Mouse (Mus musculus) cerebellum, adult 8-10 months (tissue): ENCODE results near the gene Hcn2.
A peak's percentile ranks its signal among the peaks of the same experiment; 100 is the strongest.

Experiments used
- DNase-seq: peaks from one replicate; pipeline ENCODE4 v3.0.0; 2022

The Hcn2 gene

DNA sequence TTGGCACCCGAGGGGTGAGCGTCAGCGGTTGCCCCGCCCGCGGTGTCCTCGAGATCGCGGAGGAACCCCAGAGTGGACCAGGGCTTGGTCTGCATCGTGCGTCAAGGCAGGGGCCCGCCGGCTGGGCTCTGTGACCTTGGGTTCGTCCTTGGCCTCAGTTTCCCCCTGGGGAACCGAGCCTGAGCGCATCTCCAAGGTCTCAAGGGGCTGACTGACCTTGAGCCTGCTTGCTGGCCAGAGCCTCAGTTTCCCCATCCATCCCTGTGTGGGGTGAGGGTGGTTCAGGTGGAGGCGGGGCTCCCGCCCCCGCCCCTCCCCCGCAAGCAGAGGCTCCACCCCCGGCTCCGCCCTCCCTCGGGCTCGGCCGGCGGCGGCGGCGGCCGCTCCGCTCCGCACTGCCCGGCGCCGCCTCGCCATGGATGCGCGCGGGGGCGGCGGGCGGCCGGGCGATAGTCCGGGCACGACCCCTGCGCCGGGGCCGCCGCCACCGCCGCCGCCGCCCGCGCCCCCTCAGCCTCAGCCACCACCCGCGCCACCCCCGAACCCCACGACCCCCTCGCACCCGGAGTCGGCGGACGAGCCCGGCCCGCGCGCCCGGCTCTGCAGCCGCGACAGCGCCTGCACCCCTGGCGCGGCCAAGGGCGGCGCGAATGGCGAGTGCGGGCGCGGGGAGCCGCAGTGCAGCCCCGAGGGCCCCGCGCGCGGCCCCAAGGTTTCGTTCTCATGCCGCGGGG, at the start of gene Hcn2:
Gene Hcn2 (plus strand): TSS at position 381 of the 734 bp plus-strand sequence.
- peak; percentile 67 for DNase-seq

DNA sequence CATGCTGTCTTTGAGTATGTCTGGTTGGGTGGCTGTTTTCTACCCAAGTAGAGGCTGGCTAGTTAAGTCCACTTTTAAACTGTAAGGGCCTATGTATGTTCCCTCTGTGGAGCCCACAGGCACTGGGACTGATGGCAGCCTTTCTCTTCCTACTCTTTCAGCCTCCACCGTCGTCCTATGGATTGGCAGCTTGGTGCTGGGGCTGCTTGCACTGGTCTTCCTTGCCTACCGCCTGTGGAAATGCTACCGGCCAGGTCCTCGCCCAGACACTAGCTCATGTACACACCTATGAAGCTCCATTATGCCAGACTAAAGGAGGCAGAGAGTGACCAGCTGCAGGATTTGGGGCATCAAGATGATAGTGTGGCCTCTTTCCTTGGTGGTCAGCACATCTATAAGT, 48.4 kb upstream of the Hcn2 start:
- DNase-seq = no peak

DNA sequence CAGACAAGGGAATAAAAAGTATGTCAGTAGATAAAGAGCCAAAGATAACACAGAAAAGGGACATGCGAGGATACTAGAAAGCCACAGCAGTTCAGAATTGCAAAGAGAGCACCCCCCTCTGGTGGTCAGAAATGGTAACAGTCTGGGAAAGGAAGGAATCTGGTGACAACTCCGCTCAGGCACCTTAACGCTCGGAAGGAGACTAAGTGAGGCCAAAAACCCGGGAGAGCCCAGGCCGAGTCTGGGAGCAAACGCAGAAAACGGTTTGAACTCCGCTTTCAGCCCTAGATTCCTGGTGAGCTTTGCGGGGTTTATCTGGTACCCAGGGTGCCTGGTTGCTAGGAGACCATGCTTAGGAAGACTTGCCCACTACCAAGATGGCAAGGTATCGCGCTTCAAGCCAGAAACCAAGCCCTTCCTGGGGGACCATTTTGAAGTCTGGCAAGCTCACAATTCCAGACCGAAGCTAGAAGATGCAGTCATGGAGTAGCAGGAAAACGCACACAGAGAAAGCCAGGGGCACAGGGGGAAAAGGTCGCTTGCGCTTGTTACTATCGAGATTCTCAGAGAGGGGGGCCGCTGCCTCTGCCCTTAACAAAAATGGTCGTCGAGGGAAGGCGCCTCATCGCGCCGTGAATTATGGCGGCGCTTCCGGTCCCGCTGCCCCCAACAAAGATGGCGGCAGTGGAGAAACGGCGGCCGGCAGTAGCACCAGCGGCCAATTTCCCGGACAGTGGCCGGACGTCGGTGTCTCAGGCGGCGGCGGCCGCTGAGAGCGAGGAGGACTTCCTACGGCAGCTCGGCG, 47.5 kb upstream of the Hcn2 start, which contains the start of gene Tpgs1:
Gene Tpgs1 (plus strand): TSS at position 599 of the 805 bp plus-strand sequence.
- peak; percentile 97 for DNase-seq

DNA sequence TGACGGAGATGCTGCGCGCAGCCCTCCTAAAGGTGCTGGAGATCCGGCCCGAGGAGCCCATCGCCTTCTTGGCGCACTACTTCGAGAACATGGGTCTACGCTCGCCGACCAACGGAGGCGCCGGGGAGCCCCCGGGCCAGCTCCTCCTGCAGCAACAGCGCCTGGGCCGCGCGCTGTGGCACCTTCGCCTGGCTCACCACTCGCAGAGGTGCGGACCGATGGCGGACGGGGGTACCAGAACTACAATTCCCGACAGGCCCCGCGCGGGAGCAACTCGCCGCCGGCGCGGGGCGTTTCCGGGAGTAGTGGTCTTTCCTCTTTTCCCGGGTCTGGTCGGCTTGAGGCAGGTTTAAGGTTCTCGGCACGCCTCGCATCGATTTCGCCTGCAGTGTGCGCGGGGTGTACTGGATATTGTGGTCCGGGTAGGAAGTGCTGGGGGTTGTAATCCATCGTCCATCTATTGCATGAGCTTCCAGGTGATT, 46.8 kb upstream of the Hcn2 start:
- DNase-seq = peak; percentile 77

DNA sequence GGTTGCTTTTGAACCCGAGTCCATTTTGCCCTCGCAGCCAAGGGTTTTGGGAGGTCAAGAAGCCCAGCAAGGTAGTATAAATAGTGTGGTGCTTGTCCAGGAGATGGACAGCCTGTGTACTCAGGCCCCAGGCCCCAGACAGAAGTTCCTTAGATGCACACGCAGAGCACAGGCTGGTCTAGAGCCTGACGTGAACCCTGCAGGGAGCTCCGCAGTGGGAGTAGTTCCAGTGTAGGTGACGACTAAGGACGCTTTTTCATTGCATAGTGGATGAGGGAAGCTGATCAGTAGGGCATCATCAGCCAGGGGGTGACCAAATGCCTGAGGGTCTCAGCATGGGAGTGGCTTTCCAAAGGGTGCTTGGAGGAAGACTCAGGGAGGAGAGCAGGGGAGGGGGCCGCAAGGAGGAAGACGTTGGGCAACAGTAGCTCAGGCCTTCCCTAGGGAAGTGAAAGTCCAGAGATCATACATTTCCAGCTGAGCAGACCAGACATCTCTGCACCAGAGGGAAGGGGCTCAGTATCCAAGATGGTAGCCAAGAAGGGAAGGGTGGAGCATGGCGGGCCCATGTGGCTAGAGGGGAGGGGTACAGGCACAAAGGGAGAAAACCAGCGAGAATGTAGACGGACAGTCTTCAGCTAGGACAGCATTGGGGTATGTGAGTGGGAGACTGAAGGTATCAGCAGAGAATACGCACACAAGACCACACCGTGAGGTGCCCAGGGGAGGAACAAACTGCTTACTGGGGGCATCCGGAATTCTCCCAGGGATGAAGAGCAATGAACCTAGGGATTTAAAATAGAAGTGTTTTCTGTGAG, 46.2 kb upstream of the Hcn2 start:
- DNase-seq = peak; percentile 44

DNA sequence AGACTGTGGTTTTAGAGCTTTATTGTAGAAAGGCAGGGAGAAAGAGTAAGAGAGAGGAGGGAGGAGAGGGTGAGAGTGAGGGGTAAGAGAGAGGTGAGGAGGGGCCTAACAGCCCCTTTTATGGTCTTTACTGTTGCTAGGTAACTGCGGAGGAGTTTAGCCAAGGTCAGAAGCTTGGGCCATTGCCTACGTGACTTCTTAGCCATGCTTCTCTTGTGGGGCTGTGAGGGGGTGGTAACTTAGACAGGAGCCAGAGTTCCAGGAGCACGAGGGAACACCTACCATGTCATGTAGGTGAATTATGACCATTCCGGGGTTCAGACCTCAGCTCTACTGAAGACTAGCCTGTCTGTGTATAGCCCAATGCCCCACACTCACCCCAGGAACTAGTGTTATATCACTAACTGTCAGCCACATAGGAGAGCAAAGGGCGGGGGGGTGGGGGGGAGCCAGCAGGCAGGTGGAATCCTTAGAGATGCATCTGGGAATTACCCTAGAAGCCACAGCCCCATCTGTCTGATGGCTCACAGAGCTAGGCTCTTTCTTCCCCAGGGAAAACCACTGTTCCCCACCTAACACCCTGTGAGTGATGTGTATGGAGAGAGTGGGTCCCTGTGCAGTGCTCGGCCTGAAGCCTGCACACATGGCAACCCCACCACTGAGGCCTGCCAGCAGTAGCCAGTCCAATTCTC, 44.9 kb upstream of the Hcn2 start:
- DNase-seq = peak; percentile 10

DNA sequence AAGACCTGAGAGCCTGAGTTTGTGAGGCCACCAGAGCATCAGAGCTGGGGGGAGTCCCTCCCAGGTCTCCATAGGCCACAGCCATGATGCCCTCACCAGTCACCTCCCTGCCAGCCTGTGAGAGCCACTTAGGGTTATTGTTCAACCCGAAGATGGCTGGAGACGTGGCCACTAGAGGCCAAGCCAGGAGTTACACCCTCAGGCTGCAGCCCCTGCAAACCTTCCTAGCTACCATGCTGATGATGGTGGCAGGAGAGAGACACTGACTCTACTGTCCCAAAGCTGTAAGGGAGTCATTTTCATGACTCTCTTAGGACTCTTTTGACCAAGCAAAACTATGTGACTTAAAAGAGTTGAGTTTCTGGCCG, 44.4 kb upstream of the Hcn2 start:
- DNase-seq = peak; percentile 16

DNA sequence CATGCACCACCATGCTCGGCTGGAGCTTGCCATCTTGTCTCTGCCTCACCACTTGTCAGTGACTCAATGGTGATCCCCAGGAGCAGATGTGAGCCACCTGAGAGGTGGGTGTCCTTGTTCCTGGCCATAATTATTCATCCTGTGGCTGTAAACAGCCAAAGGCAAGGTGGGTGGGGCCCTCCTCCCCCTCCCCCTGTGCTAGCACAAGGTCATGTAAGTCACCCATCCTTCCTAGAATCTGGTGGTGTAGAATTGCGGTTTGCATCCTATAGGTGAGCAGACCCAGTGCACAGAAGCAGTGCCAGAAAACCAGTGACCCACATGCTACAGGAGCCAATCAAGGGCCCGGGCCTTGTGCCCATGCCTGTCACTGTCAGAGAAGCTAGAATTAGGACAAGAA, 43.4 kb upstream of the Hcn2 start:
- DNase-seq = peak; percentile 19

DNA sequence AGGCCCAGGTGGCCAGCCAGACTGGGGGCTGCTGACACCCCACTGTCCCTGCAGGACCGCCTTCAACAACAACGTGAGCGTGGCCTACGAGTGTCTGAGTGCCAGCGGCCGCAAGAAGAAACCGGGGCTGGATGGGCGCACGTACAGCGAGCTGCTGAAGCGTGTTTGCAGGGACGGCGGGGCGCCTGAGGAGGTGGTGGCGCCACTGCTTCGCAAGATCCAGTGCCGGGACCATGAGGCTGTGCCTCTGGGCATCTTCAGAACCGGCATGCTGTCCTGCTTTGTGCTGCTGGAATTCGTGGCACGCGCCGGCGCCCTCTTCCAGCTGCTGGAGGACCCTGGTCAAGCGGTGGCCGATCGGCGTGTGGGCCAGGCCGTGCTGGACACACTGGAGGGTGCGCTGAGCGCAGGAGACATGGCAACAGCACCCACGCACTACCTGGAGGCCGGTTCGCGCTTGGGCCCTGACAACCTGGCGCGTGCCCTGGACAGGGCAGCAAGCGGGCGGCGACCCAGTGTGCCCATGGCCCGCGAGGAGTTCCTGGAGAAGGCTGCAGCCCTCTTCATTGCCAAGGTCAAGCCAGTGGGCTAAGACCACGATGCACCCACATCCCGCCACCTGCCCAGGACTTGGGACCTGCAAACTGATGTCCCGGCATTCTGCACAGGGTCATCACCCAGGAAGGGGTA, 40.9 kb upstream of the Hcn2 start:
- DNase-seq = no peak

DNA sequence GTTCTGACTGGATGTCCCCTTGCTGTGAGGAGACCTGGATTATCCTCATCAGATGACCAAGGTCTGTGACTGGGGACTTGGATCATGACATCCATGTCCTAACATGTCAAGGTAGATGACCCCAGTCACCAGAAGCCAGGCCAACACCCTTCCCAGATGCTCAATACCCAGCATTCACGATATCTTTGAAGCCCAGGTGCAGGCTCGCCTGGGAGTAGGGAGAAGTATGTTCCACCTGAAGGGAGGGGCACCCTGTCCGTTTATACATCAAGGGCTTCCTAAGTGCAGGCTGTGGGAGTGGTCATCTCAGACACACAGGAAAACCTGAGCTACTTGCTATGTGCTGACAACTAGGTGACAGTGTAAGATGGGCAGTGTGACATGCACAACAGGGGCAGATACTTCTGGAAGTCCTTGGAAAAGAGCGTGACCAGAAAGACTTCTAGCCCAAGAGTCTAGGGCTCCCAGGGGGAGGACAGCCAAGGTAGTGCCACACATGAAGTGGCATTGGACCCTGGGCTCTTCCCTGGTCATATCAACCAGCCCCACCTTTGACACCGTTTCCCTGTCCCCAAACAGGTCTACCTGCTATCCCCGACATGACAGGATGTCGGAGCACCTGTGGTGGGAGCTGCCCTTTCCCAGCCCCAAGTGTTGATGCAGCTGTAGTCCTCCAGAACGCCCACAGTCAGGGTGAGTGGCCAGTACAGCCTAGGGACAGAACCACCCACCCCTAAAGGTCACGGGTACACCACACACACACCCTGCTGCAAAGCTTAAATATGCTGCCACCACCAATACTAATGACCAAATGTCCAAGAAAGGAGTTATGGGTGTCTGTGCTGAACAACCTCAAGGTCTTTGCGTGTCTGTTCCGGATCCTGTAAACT, 35.6 kb upstream of the Hcn2 start:
- peak; percentile 62 for DNase-seq

DNA sequence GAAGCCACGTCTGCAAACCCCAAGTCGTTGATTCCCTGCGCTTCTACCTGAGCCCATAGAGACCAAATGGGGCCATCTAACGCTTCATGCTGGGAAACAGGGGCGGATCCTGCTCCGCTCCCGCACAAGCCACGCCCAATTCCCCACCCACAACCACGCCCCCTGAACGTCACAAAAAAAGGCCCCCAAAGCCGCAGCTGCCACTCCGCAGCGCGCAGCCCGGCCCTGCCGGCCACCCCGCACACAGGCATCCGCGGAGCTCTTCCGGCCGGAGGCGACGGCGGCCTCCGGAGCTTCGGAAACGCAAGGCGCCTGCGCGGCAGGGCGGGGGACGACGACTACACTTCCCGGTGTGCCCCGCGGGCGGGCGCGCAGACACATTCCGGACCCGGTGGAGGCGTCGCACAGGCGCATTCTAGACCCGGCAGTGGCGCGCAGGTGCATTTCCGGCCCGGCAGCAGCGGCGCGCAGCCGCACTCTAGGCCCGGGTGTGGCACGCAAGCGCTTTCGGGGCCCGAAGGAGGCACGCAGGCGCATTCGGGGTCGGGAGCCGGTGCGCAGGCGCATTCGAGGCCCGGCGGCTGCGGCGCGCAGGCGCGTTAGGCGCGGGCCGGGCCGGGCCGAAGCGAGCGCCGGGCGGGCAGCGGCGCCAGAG, 34.7 kb upstream of the Hcn2 start, which contains the start of gene Cdc34:
Gene Cdc34 (plus strand): TSS at position 605 of the 655 bp plus-strand sequence.
- DNase-seq = peak; percentile 99

DNA sequence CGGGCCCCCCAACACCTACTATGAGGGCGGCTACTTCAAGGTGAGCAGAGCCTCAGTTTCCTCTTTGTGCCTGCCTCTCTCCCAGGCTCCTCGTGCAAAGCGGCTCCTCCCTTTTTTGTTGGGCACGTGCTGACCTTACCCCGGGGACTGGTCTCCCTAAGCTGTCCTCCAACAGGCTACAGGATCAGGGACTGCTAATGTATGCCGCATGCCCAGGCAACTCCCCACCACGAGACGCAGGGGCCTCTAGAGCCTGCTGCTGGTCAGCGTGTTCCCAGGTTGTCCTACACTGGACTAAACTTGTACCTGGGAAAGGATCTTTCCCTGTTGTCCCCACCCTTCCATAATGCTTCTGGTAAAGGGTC, 33.9 kb upstream of the Hcn2 start:
- no peak for DNase-seq

DNA sequence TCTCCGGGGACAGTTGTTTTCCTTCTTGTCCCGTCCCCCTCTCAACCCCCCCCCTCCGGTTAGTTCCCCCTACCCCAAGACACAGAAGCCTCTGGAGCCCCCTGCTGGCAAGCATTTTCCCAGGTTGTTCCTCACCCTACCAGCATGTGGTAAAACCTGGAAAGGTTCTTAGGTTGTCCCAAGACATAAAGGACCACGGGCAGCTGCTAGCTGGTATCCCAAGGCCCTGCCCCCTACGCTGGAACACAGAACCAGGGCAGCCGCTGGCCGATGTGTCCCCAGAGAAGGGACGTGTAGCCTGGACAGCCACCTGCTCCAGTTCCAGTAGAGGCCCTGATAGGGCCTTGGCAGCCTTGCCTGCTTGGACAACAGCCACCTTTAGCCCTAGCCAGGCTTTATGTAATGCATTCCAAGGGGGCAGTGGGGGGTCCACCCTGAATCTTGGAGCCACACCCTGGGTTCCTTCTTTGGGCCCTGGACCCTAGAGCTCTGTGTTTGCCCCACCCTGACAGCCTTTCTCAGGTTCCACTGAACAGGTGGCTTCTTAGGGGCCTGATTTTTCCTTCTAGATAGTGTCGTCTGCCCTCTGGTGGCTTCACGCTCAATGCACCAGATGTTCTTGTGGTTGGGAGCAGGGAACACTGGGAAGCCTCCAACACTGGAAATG, 33.4 kb upstream of the Hcn2 start:
- DNase-seq = no peak

DNA sequence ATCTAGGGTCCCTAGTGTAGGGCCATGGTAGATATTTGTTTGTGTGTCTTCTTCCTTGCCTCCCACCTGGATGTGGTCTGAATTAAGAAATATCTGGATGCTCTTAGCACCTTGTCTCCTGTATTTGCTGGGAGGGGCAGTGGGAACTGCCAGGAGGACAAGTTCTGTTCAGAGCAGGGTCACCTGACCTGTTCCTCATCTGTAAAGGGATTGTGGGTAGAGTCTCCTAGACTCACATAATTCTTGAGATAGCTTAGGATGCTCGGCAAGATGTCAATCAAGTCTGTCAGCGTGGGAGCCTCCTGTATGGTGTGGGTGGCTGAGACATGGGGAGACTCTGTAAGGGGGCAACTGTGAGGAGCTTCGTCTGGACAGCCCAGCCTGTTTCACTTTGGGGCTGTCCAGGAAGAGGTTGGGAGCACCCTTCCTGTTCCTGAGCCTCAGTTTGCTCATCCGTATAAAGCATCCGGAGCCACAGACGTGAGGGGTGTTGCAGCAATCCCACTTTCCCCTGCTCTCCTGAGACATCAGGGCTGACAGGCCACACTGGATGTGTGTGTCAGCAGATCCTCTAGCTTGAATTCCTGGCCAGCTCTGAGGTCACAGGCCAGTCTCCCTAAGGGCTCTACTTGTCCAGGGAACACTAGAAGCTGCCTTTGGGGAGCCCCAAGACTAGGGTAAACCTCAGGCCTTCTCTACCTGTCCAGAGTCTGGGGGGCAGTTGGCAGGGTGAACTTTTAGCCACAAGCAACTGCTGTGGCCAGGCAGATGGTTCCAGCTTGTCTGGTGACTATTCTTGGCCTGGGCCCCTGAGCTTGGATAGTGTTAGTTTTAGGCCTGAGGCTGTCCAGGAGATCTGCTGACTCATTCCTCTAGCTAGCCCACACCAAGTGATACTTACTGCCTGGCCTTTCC, 32.5 kb upstream of the Hcn2 start:
- no peak for DNase-seq

DNA sequence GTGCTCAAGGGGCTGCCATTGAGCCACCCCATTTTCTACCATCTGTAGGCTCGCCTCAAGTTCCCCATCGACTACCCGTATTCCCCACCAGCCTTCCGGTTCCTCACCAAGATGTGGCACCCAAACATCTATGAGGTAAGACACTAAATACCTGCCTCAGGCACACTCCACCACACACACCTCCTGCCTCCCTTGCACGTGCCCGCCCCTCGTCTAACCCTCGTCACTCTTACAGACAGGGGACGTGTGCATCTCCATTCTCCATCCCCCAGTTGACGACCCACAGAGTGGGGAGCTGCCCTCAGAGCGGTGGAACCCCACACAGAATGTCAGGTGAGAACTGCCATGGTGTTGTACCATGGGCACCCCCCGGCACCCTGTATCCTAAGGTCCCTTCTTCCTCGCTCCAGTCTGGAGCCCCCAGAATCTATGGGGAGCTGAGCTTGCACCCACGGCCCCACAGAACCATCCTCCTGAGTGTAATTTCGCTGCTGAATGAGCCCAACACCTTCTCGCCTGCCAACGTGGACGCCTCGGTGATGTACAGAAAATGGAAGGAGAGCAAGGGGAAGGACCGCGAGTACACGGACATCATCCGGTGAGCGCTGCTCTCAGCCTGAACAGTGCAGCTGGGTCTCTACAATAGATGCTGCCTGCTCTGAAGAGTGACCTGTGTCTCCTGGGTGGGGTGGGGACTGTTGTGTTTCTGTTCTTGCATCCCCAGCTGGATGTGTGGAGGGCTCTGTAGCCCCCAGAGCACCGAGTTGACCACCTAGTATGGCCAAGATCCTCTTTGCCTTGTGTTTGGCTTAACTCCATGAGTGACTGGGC, 31.4 kb upstream of the Hcn2 start:
- DNase-seq = no peak

DNA sequence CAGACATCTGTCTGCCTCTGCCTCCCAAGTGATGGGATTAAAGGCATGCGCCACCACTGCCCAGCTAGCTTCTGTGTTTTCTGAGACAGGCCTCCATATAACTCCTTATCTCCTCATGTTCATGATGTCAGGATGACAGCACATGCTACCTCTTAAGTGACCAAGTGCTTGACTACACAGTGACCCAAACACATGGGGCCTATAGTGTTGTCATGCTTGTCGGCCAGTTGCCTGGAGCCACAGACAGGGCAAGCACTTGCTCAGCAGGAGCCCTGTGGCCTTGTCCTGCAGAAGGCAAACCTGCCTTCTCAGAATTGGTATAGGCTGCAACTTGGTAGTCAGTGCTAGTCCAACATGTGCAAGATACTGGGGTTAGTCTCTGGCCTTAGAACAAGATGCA, 30.2 kb upstream of the Hcn2 start:
- DNase-seq = no peak

DNA sequence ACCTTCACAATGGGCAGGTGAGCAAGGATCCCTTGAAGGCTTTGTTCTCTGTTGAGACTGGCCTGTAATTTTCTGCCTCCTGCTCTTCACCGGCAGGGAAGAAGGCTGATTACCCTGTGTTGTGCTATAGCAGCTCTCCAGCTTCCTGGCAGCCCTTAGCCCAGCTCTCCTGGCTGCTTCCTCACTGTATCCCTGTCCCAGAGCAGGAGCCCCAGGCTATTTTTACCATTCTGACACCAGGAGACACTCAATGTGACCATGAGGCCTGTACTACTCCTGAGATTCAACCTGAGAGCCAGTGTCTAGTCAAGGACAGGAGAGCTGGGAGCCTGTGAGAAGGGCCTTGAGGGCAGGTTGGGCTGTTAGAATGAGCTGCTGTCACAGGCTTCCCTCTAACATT, 29.7 kb upstream of the Hcn2 start:
- DNase-seq = no peak

DNA sequence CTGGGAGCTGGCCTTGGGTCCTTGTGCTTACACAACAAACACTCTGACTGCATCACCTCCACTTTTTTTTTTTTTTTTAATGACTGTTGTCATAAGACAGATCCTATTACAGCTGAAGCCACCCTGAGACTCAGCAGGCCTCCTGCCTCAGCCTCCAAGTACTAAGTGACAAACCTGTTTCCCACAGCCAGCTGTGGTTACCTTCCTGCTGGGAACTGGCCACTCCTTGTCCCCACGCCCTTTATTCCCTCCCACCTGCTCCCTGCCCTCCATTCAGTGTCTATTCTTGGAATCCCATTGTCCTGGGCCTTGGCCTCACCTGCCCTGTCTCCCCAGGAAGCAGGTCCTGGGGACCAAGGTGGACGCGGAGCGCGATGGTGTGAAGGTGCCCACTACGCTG, 28.9 kb upstream of the Hcn2 start:
- no peak for DNase-seq
